Mouse (Mus musculus) G1E (cell line): ENCODE data around the gene Calu. TPM values are rescaled to one million over a fixed set of nuclear protein-coding genes. Genes with fewer than 3 reads are reported as not detected.

Experiments
- ATAC-seq: 2 replicates; pipeline ENCODE4 v1.8.0; 2016; ENCODE audit warnings: mild to moderate bottlenecking; ENCODE audit not compliant: insufficient number of reproducible peaks, poor library complexity, low FRiP score, severe bottlenecking; ENCODE audit errors: extremely low read depth
- DNase-seq: peaks from one replicate; pipeline ENCODE4 v3.0.0; 2012; ENCODE audit warnings: low spot score
- H3K27me3 ChIP-seq: 2 replicates; pipeline ENCODE4 v1.6.1; 2012; ENCODE audit warnings: mild to moderate bottlenecking, low read length, inconsistent platforms; ENCODE audit not compliant: insufficient read depth
- H3K36me3 ChIP-seq: replicated peaks from 2 replicates; pipeline ENCODE3; 2012; ENCODE audit warnings: mild to moderate bottlenecking, inconsistent platforms
- H3K4me1 ChIP-seq: 2 replicates; pipeline ENCODE4 v1.6.1; 2012; ENCODE audit warnings: low read depth, low read length, inconsistent platforms, mixed read lengths; ENCODE audit not compliant: insufficient read depth
- H3K4me3 ChIP-seq: 2 replicates; pipeline ENCODE4 v1.5.1; 2012; ENCODE audit warnings: low read depth, mild to moderate bottlenecking, inconsistent platforms, low read length, moderate library complexity, mixed read lengths
- H3K9me3 ChIP-seq: replicated peaks from 2 replicates; pipeline ENCODE4 v1.6.1; 2012; ENCODE audit warnings: inconsistent platforms
- CTCF ChIP-seq: IDR thresholded peaks from 2 replicates; pipeline ENCODE4 v1.5.1; 2012; ENCODE audit warnings: low read depth, low read length, inconsistent platforms, mixed read lengths
- GATA1 ChIP-seq: IDR thresholded peaks from 2 replicates; pipeline ENCODE4 v1.6.1; 2012; ENCODE audit warnings: borderline replicate concordance, low read length, inconsistent platforms, mixed read lengths
- GATA2 ChIP-seq: IDR thresholded peaks from 2 replicates; pipeline ENCODE4 v1.6.1; 2012; ENCODE audit warnings: low read depth, low read length, inconsistent platforms, borderline replicate concordance
- POLR2AphosphoS5 ChIP-seq: IDR thresholded peaks from 2 replicates; pipeline ENCODE4 v1.6.1; 2012; ENCODE audit warnings: low read depth, low read length, inconsistent platforms; ENCODE audit not compliant: insufficient replicate concordance
- TAL1 ChIP-seq: conservative IDR thresholded peaks from 2 replicates; pipeline ENCODE4 v1.6.1; 2012; ENCODE audit warnings: low read depth, low read length, inconsistent platforms, mixed read lengths
- polyA plus RNA-seq: library from polyadenylated mRNA; stranded (reverse); fragments of >175 nt; gene quantifications from 2 replicates; pipeline ENCODE4 v1.2.3, GENCODE M21; 2012
- total RNA-seq, 2 experiments: library from RNA; stranded (forward) in 1 of 2; stranded (reverse) in 1 of 2; fragments of 200-1000 nt in 1 of 2; fragments of >200 nt in 1 of 2; fragmentation: Nextera tagmentation in 1 of 2; gene quantifications; 2 replicates each; pipeline ENCODE4 v1.2.3; 2014 to 2017

The Calu gene
- total and polyA plus RNA-seq, 3 experiments = 25.4 to 113 (median 62.8) TPM

GRCm38 (mm10) chr6:29359386-29359785, 11.5 kb downstream of the Calu start:
- peaks cover 2% of the 10 kb centered on the region; the same call in 1 of the 2 replicates for H3K4me1 ChIP-seq
- no peak overlapping the region for H3K4me3 ChIP-seq
- H3K27me3 ChIP-seq = no peaks in the 10 kb centered on the region
- H3K9me3 ChIP-seq = no peaks in the 10 kb centered on the region
- peaks cover 78% of the 10 kb centered on the region for H3K36me3 ChIP-seq
- DNase-seq (no peak), ATAC-seq (no peak)
- no peak for TF ChIP-seq GATA2
- TF ChIP-seq GATA1 = no peak
- no peak for TF ChIP-seq CTCF
- no peak for TF ChIP-seq TAL1
- TF ChIP-seq POLR2AphosphoS5 = no peak

GRCm38 (mm10) chr6:29360211-29360610, 12.3 kb downstream of the Calu start:
- Histone ChIP-seq H3K4me3 (no peak overlapping the region), H3K4me1 (peaks cover 2% of the 10 kb centered on the region; the same call in 1 of the 2 replicates), H3K36me3 (peaks cover 78% of the 10 kb centered on the region), H3K27me3 (no peaks in the 10 kb centered on the region), H3K9me3 (no peaks in the 10 kb centered on the region)
- TF ChIP-seq TAL1 (no peak), CTCF (no peak), POLR2AphosphoS5 (no peak), GATA2 (no peak), GATA1 (no peak)
- no peak for ATAC-seq
- DNase-seq = no peak

GRCm38 (mm10) chr6:29362246-29363128, 14.6 kb downstream of the Calu start:
- Histone ChIP-seq H3K27me3 (no peaks in the 10 kb centered on the region), H3K4me3 (no peak overlapping the region), H3K9me3 (no peaks in the 10 kb centered on the region), H3K36me3 (peaks cover 81% of the 10 kb centered on the region), H3K4me1 (0 out of 2 replicates have a peak, but pooled peaks cover under 1% of the 10 kb centered on the region)
- no peak for DNase-seq
- no peak for ATAC-seq
- no peak for TF ChIP-seq TAL1
- no peak for TF ChIP-seq POLR2AphosphoS5
- no peak for TF ChIP-seq GATA1
- TF ChIP-seq CTCF = no peak

- Histone ChIP-seq H3K4me3 (no peak overlapping the region), H3K36me3 (peaks cover 80% of the 10 kb centered on the region), H3K4me1 (no peaks in the 10 kb centered on the region), H3K9me3 (no peaks in the 10 kb centered on the region), H3K27me3 (no peaks in the 10 kb centered on the region)
- no peak for DNase-seq
- no peak for ATAC-seq
- TF ChIP-seq GATA1 = no peak
- TF ChIP-seq GATA2 = no peak
- no peak for TF ChIP-seq CTCF
- TF ChIP-seq POLR2AphosphoS5 = no peak
- TF ChIP-seq TAL1 = no peak
Observed at GRCm38 (mm10) chr6:29363129-29363515, 15.3 kb downstream of the Calu start.

GRCm38 (mm10) chr6:29365277-29365676, 17.4 kb downstream of the Calu start:
- H3K27me3 ChIP-seq = no peaks in the 10 kb centered on the region
- ATAC-seq (no peak), DNase-seq (no peak)
- no peaks in the 10 kb centered on the region for H3K9me3 ChIP-seq
- H3K4me3 ChIP-seq = no peak overlapping the region
- TF ChIP-seq POLR2AphosphoS5 (no peak), GATA1 (no peak), CTCF (no peak), GATA2 (no peak), TAL1 (no peak)
- H3K36me3 ChIP-seq = peaks cover 76% of the 10 kb centered on the region
- H3K4me1 ChIP-seq = no peaks in the 10 kb centered on the region

- DNase-seq = no peak
- H3K36me3 ChIP-seq = peaks cover 70% of the 10 kb centered on the region
- no peaks in the 10 kb centered on the region for H3K9me3 ChIP-seq
- ATAC-seq = no peak
- peaks cover under 1% of the 10 kb centered on the region; the same call in 1 of the 2 replicates for H3K4me1 ChIP-seq
- no peak overlapping the region for H3K4me3 ChIP-seq
- H3K27me3 ChIP-seq = peaks cover under 1% of the 10 kb centered on the region; the same call in 1 of the 2 replicates
- TF ChIP-seq TAL1 (no peak), POLR2AphosphoS5 (no peak), CTCF (no peak), GATA2 (no peak), GATA1 (no peak)
Observed at GRCm38 (mm10) chr6:29377386-29377785, 29.5 kb downstream of the Calu start.

- H3K4me3 ChIP-seq = no peak overlapping the region
- DNase-seq (no peak), ATAC-seq (no peak)
- H3K4me1 ChIP-seq = peaks cover 5% of the 10 kb centered on the region
- H3K27me3 ChIP-seq = peaks cover 6% of the 10 kb centered on the region
- H3K36me3 ChIP-seq = peaks cover 57% of the 10 kb centered on the region
- TF ChIP-seq GATA1 (no peak), TAL1 (no peak), POLR2AphosphoS5 (no peak), GATA2 (no peak), CTCF (no peak)
- H3K9me3 ChIP-seq = no peaks in the 10 kb centered on the region
Observed at GRCm38 (mm10) chr6:29378678-29379077, 30.8 kb downstream of the Calu start.
